ENCODE assay signal across 8 mouse cellular contexts in genomic region chr17:56255429-56255828, GRCm38 (mm10). TPM values are rescaled to one million over a fixed set of nuclear protein-coding genes. Genes with fewer than 3 reads are reported as not detected.
DNase-seq lines count a peak whose midpoint lies in the region; ATAC-seq and TF ChIP-seq lines count a peak whose summit lies in the region.

No protein-coding gene starts in this region.

- peak overlapping the region; percentile 95 for H3K27ac ChIP-seq in hindbrain, embryonic 15.5 days (replicated peaks)
- H3K27ac ChIP-seq in limb, embryonic 11.5 days (replicated peaks; ENCODE audit: low read depth, low read length): peak overlapping the region; percentile 56; the same call in 1 of the 2 replicates
- peak overlapping the region; percentile 95 for H3K27ac ChIP-seq in neural tube, embryonic 15.5 days (replicated peaks)

- TF ChIP-seq CTCF in E14TG2a.4 (conservative IDR thresholded peaks at IDR 0.05; ENCODE audit: low read length): no peak

- DNase-seq in gastrocnemius, adult 18-20 months (ENCODE audit: low spot score): peak; percentile 16
- no peak for DNase-seq in gastrocnemius, postnatal 10 days
- DNase-seq in cerebellum, postnatal 36 days: peak; percentile 56 to 57
- DNase-seq in limb, embryonic 11.5 days (ENCODE audit: low spot score): peak; percentile 68
- no peak for DNase-seq in ovary, postnatal 14 days (ENCODE audit: low spot score)

- no peaks in the 10 kb centered on the region for H3K27me3 ChIP-seq in E14TG2a.4 (ENCODE audit: insufficient read depth, low read length)
- no peaks in the 10 kb centered on the region for H3K27me3 ChIP-seq in hindbrain, embryonic 15.5 days
- H3K27me3 ChIP-seq in limb, embryonic 11.5 days (ENCODE audit: control insufficient read depth, insufficient read depth, low read length): no peaks in the 10 kb centered on the region
- H3K27me3 ChIP-seq in neural tube, embryonic 15.5 days (replicated peaks): no peaks in the 10 kb centered on the region

- ATAC-seq in hindbrain, embryonic 15.5 days (ENCODE audit: low FRiP score, low read depth): peak; percentile 23
- peak; percentile 3; the same call in 1 of the 2 replicates for ATAC-seq in limb, embryonic 11.5 days (ENCODE audit: insufficient number of reproducible peaks, low FRiP score, low TSS enrichment, low read depth)
- peak; percentile 35; the same call in 1 of the 2 replicates for ATAC-seq in neural tube, embryonic 15.5 days (ENCODE audit: low FRiP score)

- WGBS in hindbrain, embryonic 15.5 days: 14% methylated on average over 9 of the region's 9 CpGs
- 24% methylated on average over 9 of the region's 9 CpGs for WGBS in limb, embryonic 11.5 days
- 16% methylated on average over 9 of the region's 9 CpGs for WGBS in neural tube, embryonic 15.5 days

- H3K9ac ChIP-seq in hindbrain, embryonic 15.5 days: no peak overlapping the region
- no peak overlapping the region; the same call in 1 of the 2 replicates for H3K9ac ChIP-seq in limb, embryonic 11.5 days (ENCODE audit: low read length)
- peak overlapping the region; percentile 36; the same call in 1 of the 2 replicates for H3K9ac ChIP-seq in neural tube, embryonic 15.5 days (replicated peaks)

- peaks cover 30% of the 10 kb centered on the region for H3K36me3 ChIP-seq in E14TG2a.4 (ENCODE audit: insufficient read depth, low read length)
- H3K36me3 ChIP-seq in hindbrain, embryonic 15.5 days: peaks cover 19% of the 10 kb centered on the region
- peaks cover 4% of the 10 kb centered on the region; the same call in 1 of the 2 replicates for H3K36me3 ChIP-seq in limb, embryonic 11.5 days (ENCODE audit: control insufficient read depth, insufficient read depth, low read length)
- peaks cover 20% of the 10 kb centered on the region for H3K36me3 ChIP-seq in neural tube, embryonic 15.5 days

- H3K9me3 ChIP-seq in E14TG2a.4 (ENCODE audit: low read length): no peaks in the 10 kb centered on the region
- no peaks in the 10 kb centered on the region for H3K9me3 ChIP-seq in hindbrain, embryonic 15.5 days
- H3K9me3 ChIP-seq in limb, embryonic 11.5 days (ENCODE audit: control insufficient read depth, low read length): no peaks in the 10 kb centered on the region
- H3K9me3 ChIP-seq in neural tube, embryonic 15.5 days (replicated peaks): no peaks in the 10 kb centered on the region

- H3K4me2 ChIP-seq in hindbrain, embryonic 15.5 days: peak overlapping the region; percentile 63
- H3K4me2 ChIP-seq in limb, embryonic 11.5 days (ENCODE audit: low read depth, severe bottlenecking): peak overlapping the region; percentile 67
- peak overlapping the region; percentile 92 for H3K4me2 ChIP-seq in neural tube, embryonic 15.5 days

- peak overlapping the region; percentile 92 for H3K4me3 ChIP-seq in E14TG2a.4 (replicated peaks; ENCODE audit: low read length)
- peak overlapping the region; percentile 54 for H3K4me3 ChIP-seq in hindbrain, embryonic 15.5 days
- H3K4me3 ChIP-seq in limb, embryonic 11.5 days (ENCODE audit: low read depth, low read length): peak overlapping the region; percentile 65
- peak overlapping the region; percentile 65 for H3K4me3 ChIP-seq in neural tube, embryonic 15.5 days (replicated peaks)

- H3K4me1 ChIP-seq in E14TG2a.4 (replicated peaks; ENCODE audit: low read depth, low read length): peaks cover 53% of the 10 kb centered on the region
- peaks cover 55% of the 10 kb centered on the region for H3K4me1 ChIP-seq in hindbrain, embryonic 15.5 days (replicated peaks)
- peaks cover 8% of the 10 kb centered on the region; the same call in 1 of the 2 replicates for H3K4me1 ChIP-seq in limb, embryonic 11.5 days (ENCODE audit: control insufficient read depth, insufficient read depth, low read length)
- peaks cover 56% of the 10 kb centered on the region for H3K4me1 ChIP-seq in neural tube, embryonic 15.5 days

RNA-seq across cellular contexts. Expression of gene Fem1a, which starts 1.2 kb away (rescaled TPM):
- 100 to 1,000 TPM; 157 to 172 TPM for total RNA-seq in gastrocnemius, adult 18-20 months (2021)
- total RNA-seq in gastrocnemius, postnatal 10 days (2021): 10 to 100 TPM; 91.9 to 99.8 TPM
- polyA plus RNA-seq in hindbrain, embryonic 15.5 days (2015; fragmentation: Nextera tagmentation; extraction: Ambion mirVana): 18.2 and 18.8 TPM in 2 replicates
- polyA plus RNA-seq in limb, embryonic 11.5 days (2014; fragmentation: Nextera tagmentation; extraction: Ambion mirVana): 12.5 and 12.8 TPM in 2 replicates
- 16.2 and 16.9 TPM in 2 replicates for polyA plus RNA-seq in neural tube, embryonic 15.5 days (2015; fragmentation: Nextera tagmentation; extraction: Ambion mirVana)

RNA-seq across cellular contexts. Expression of gene Ticam1, which starts 21.2 kb away (rescaled TPM):
- total RNA-seq in gastrocnemius, adult 18-20 months (2021): 1 to 10 TPM; 2.0 to 2.5 TPM
- 1 to 10 TPM; 6.6 to 6.8 TPM for total RNA-seq in gastrocnemius, postnatal 10 days (2021)
- polyA plus RNA-seq in hindbrain, embryonic 15.5 days (2015; fragmentation: Nextera tagmentation; extraction: Ambion mirVana): 1.3 and 1.8 TPM in 2 replicates
- 3.2 and 3.8 TPM in 2 replicates for polyA plus RNA-seq in limb, embryonic 11.5 days (2014; fragmentation: Nextera tagmentation; extraction: Ambion mirVana)
- 1.2 and 2.9 TPM in 2 replicates for polyA plus RNA-seq in neural tube, embryonic 15.5 days (2015; fragmentation: Nextera tagmentation; extraction: Ambion mirVana)

RNA-seq across cellular contexts. Expression of gene Dpp9, which starts 36.7 kb away (rescaled TPM):
- total RNA-seq in gastrocnemius, adult 18-20 months (2021): 10 to 100 TPM; 35.6 to 41.6 TPM
- total RNA-seq in gastrocnemius, postnatal 10 days (2021): 10 to 100 TPM; 21.7 to 24.3 TPM
- 25.6 and 28.8 TPM in 2 replicates for polyA plus RNA-seq in hindbrain, embryonic 15.5 days (2015; fragmentation: Nextera tagmentation; extraction: Ambion mirVana)
- 34.3 and 37.0 TPM in 2 replicates for polyA plus RNA-seq in limb, embryonic 11.5 days (2014; fragmentation: Nextera tagmentation; extraction: Ambion mirVana)
- polyA plus RNA-seq in neural tube, embryonic 15.5 days (2015; fragmentation: Nextera tagmentation; extraction: Ambion mirVana): 22.4 and 27.2 TPM in 2 replicates

RNA-seq across cellular contexts. Expression of gene Plin3, which starts 37.2 kb away (rescaled TPM):
- total RNA-seq in gastrocnemius, adult 18-20 months (2021): 10 to 100 TPM; 32.4 to 50.3 TPM
- 10 to 100 TPM; 37.2 to 41.7 TPM for total RNA-seq in gastrocnemius, postnatal 10 days (2021)
- polyA plus RNA-seq in hindbrain, embryonic 15.5 days (2015; fragmentation: Nextera tagmentation; extraction: Ambion mirVana): 16.6 and 17.5 TPM in 2 replicates
- 58.7 and 66.0 TPM in 2 replicates for polyA plus RNA-seq in limb, embryonic 11.5 days (2014; fragmentation: Nextera tagmentation; extraction: Ambion mirVana)
- polyA plus RNA-seq in neural tube, embryonic 15.5 days (2015; fragmentation: Nextera tagmentation; extraction: Ambion mirVana): 13.2 and 28.7 TPM in 2 replicates

RNA-seq across cellular contexts. Expression of gene Arrdc5, which starts 44.7 kb away (rescaled TPM):
- total RNA-seq in gastrocnemius, adult 18-20 months (2021): not detected
- total RNA-seq in gastrocnemius, postnatal 10 days (2021): not detected
- polyA plus RNA-seq in hindbrain, embryonic 15.5 days (2015; fragmentation: Nextera tagmentation; extraction: Ambion mirVana): not detected in 2 replicates
- not detected in 2 replicates for polyA plus RNA-seq in limb, embryonic 11.5 days (2014; fragmentation: Nextera tagmentation; extraction: Ambion mirVana)
- polyA plus RNA-seq in neural tube, embryonic 15.5 days (2015; fragmentation: Nextera tagmentation; extraction: Ambion mirVana): 0.34 TPM in 1 of 2 replicates, not detected in the other

Comparison
In these comparisons a context has a peak if more than half of its experiments do, and no peak if none do; other contexts are left out.
1. DNase-seq: peak in gastrocnemius, adult 18-20 months (single experiment), cerebellum, postnatal 36 days (2 of 2) and limb, embryonic 11.5 days (single experiment); none in gastrocnemius, postnatal 10 days (single experiment) and ovary, postnatal 14 days (single experiment).
2. Peak in every context shown above with its lines, with median percentiles within 50 percentile points of each other: H3K4me3 ChIP-seq, ATAC-seq, H3K27ac ChIP-seq and H3K4me2 ChIP-seq.